Mouse (Mus musculus): ENCODE results near the gene Pdxdc1.

- TF ChIP-seq CTCF (conservative IDR thresholded peaks at IDR 0.05; ENCODE audit: insufficient read depth, insufficient read length, low read depth, low read length): no peak
- TF ChIP-seq POLR2A (IDR thresholded peaks at IDR 0.05; ENCODE audit: low read depth, low read length): no peak
These were observed 48.3 kb upstream of the Pdxdc1 start for GRCm38 (mm10) chr16:13951245-13951644.
